Mouse (Mus musculus): Measurements from ENCODE around the gene Fen1. TPM values are rescaled to one million over a fixed set of nuclear protein-coding genes. Genes with fewer than 3 reads are reported as not detected.
A peak's percentile ranks its signal among the peaks of the same experiment; 100 is the strongest.

The Fen1 gene
- polyA plus RNA-seq, 1 experiment: 22.1 TPM

GRCm38 (mm10) chr19:10185876-10186275 is 18.1 kb downstream of the Fen1 start:
- Histone ChIP-seq H3K4me1 (ENCODE audit: control insufficient read depth, insufficient read depth, low read length) (peaks cover 11% of the 10 kb centered on the region; the same call in 1 of the 2 replicates), H3K27ac (ENCODE audit: insufficient read depth, low read length) (no peak overlapping the region), H3K4me3 (ENCODE audit: insufficient read depth, low read length) (no peak overlapping the region)
- TF ChIP-seq POLR2A (IDR thresholded peaks at IDR 0.05; ENCODE audit: low read depth, low read length) (no peak), CTCF (IDR thresholded peaks at IDR 0.05; ENCODE audit: borderline replicate concordance, insufficient read depth, low read length) (no peak)

- peak overlapping the region; percentile 63 for H3K27ac ChIP-seq (ENCODE audit: insufficient read depth, low read length)
- H3K4me3 ChIP-seq (ENCODE audit: insufficient read depth, low read length): peak overlapping the region; percentile 86
- no peak for TF ChIP-seq CTCF (IDR thresholded peaks at IDR 0.05; ENCODE audit: borderline replicate concordance, insufficient read depth, low read length)
- TF ChIP-seq POLR2A (IDR thresholded peaks at IDR 0.05; ENCODE audit: low read depth, low read length): peak; percentile 93
- H3K4me1 ChIP-seq (ENCODE audit: control insufficient read depth, insufficient read depth, low read length): peaks cover 11% of the 10 kb centered on the region; the same call in 1 of the 2 replicates
Observed at GRCm38 (mm10) chr19:10184096-10184495, 19.9 kb downstream of the Fen1 start.

- H3K4me3 ChIP-seq (ENCODE audit: insufficient read depth, low read length): peak overlapping the region; percentile 86
- peaks cover 11% of the 10 kb centered on the region; the same call in 1 of the 2 replicates for H3K4me1 ChIP-seq (ENCODE audit: control insufficient read depth, insufficient read depth, low read length)
- H3K27ac ChIP-seq (ENCODE audit: insufficient read depth, low read length): peak overlapping the region; percentile 63
- TF ChIP-seq POLR2A (IDR thresholded peaks at IDR 0.05; ENCODE audit: low read depth, low read length) (peak; percentile 77; the same call in 1 of the 2 replicates), CTCF (IDR thresholded peaks at IDR 0.05; ENCODE audit: borderline replicate concordance, insufficient read depth, low read length) (no peak)
Observed at GRCm38 (mm10) chr19:10183299-10183983, 20.5 kb downstream of the Fen1 start.

GRCm38 (mm10) chr19:10182670-10183298 is 21.2 kb downstream of the Fen1 start, which contains the start of gene Fads1:
Fads1 (plus strand) TSS chr19:10182888.
- peak within 1 kb of the TSS; percentile 86 for H3K4me3 ChIP-seq (ENCODE audit: insufficient read depth, low read length)
- H3K27ac ChIP-seq (ENCODE audit: insufficient read depth, low read length): peak within 1 kb of the TSS; percentile 63
- H3K4me1 ChIP-seq (ENCODE audit: control insufficient read depth, insufficient read depth, low read length): peaks cover 11% of the 10 kb centered on the region; the same call in 1 of the 2 replicates
- peak; percentile 43; the same call in 1 of the 2 replicates for TF ChIP-seq POLR2A (IDR thresholded peaks at IDR 0.05; ENCODE audit: low read depth, low read length)
- no peak for TF ChIP-seq CTCF (IDR thresholded peaks at IDR 0.05; ENCODE audit: borderline replicate concordance, insufficient read depth, low read length)

- peak overlapping the region; percentile 24 for H3K4me3 ChIP-seq (ENCODE audit: insufficient read depth, low read length)
- no peak overlapping the region for H3K27ac ChIP-seq (ENCODE audit: insufficient read depth, low read length)
- TF ChIP-seq POLR2A (IDR thresholded peaks at IDR 0.05; ENCODE audit: low read depth, low read length): no peak
- no peak for TF ChIP-seq CTCF (IDR thresholded peaks at IDR 0.05; ENCODE audit: borderline replicate concordance, insufficient read depth, low read length)
- H3K4me1 ChIP-seq (ENCODE audit: control insufficient read depth, insufficient read depth, low read length): peaks cover 11% of the 10 kb centered on the region; the same call in 1 of the 2 replicates
Observed at GRCm38 (mm10) chr19:10182142-10182541, 21.8 kb downstream of the Fen1 start.

GRCm38 (mm10) chr19:10181225-10181624 is 22.7 kb downstream of the Fen1 start:
- peaks cover 11% of the 10 kb centered on the region; the same call in 1 of the 2 replicates for H3K4me1 ChIP-seq (ENCODE audit: control insufficient read depth, insufficient read depth, low read length)
- TF ChIP-seq POLR2A (IDR thresholded peaks at IDR 0.05; ENCODE audit: low read depth, low read length) (no peak), CTCF (IDR thresholded peaks at IDR 0.05; ENCODE audit: borderline replicate concordance, insufficient read depth, low read length) (no peak)
- no peak overlapping the region for H3K27ac ChIP-seq (ENCODE audit: insufficient read depth, low read length)
- no peak overlapping the region for H3K4me3 ChIP-seq (ENCODE audit: insufficient read depth, low read length)

- no peak for TF ChIP-seq POLR2A (IDR thresholded peaks at IDR 0.05; ENCODE audit: low read depth, low read length)
- TF ChIP-seq CTCF (IDR thresholded peaks at IDR 0.05; ENCODE audit: borderline replicate concordance, insufficient read depth, low read length): no peak
- H3K27ac ChIP-seq (ENCODE audit: insufficient read depth, low read length): no peak overlapping the region
- no peak overlapping the region for H3K4me3 ChIP-seq (ENCODE audit: insufficient read depth, low read length)
- no peaks in the 10 kb centered on the region for H3K4me1 ChIP-seq (ENCODE audit: control insufficient read depth, insufficient read depth, low read length)
Observed at GRCm38 (mm10) chr19:10176941-10177372, 27.0 kb downstream of the Fen1 start.

- H3K4me3 ChIP-seq (ENCODE audit: insufficient read depth, low read length): no peak overlapping the region
- TF ChIP-seq CTCF (IDR thresholded peaks at IDR 0.05; ENCODE audit: borderline replicate concordance, insufficient read depth, low read length) (no peak), POLR2A (IDR thresholded peaks at IDR 0.05; ENCODE audit: low read depth, low read length) (no peak)
- H3K4me1 ChIP-seq (ENCODE audit: control insufficient read depth, insufficient read depth, low read length): no peaks in the 10 kb centered on the region
- H3K27ac ChIP-seq (ENCODE audit: insufficient read depth, low read length): no peak overlapping the region
Observed at GRCm38 (mm10) chr19:10176477-10176876, 27.5 kb downstream of the Fen1 start.

GRCm38 (mm10) chr19:10174956-10175355 is 29.0 kb downstream of the Fen1 start:
- Histone ChIP-seq H3K27ac (ENCODE audit: insufficient read depth, low read length) (no peak overlapping the region), H3K4me3 (ENCODE audit: insufficient read depth, low read length) (no peak overlapping the region), H3K4me1 (ENCODE audit: control insufficient read depth, insufficient read depth, low read length) (no peaks in the 10 kb centered on the region)
- TF ChIP-seq POLR2A (IDR thresholded peaks at IDR 0.05; ENCODE audit: low read depth, low read length): no peak
- TF ChIP-seq CTCF (IDR thresholded peaks at IDR 0.05; ENCODE audit: borderline replicate concordance, insufficient read depth, low read length): no peak
